Mouse (Mus musculus) liver, embryonic 11.5 days (tissue): ENCODE results near the gene Kctd12. TPM values are rescaled to one million over a fixed set of nuclear protein-coding genes. Genes with fewer than 3 reads are reported as not detected.

Source experiments
- ATAC-seq: fragments of 200-750 bp; cut with Nextera tagmentation; replicated peaks from 2 replicates; pipeline ENCODE4 v1.8.0; 2017; ENCODE audit warnings: moderate number of reproducible peaks, mild to moderate bottlenecking, moderate TSS enrichment, moderate library complexity; ENCODE audit not compliant: low FRiP score
- DNase-seq: peaks from one replicate; pipeline ENCODE4 v3.0.0-alpha.2; 2017; ENCODE audit warnings: low spot score
- H3K27ac ChIP-seq: fragments of 300-500 bp; sonication (generic); 2 replicates; pipeline ENCODE4 v1.5.1; 2014; ENCODE audit warnings: mild to moderate bottlenecking, low read depth, low read length, control low read depth
- H3K27me3 ChIP-seq: fragments of 300-500 bp; sonication (generic); replicated peaks from 2 replicates; pipeline ENCODE4 v1.6.1; 2014; ENCODE audit warnings: low read length, mixed read lengths; ENCODE audit not compliant: control insufficient read depth, insufficient read depth
- H3K36me3 ChIP-seq: fragments of 300-500 bp; sonication (generic); 2 replicates; pipeline ENCODE4 v1.6.1; 2014; ENCODE audit warnings: mild to moderate bottlenecking, low read length, moderate library complexity, mixed read lengths; ENCODE audit not compliant: control insufficient read depth, insufficient read depth
- H3K4me1 ChIP-seq: fragments of 300-500 bp; sonication (generic); replicated peaks from 2 replicates; pipeline ENCODE4 v1.6.1; 2014; ENCODE audit warnings: low read length, mixed read lengths; ENCODE audit not compliant: control insufficient read depth, insufficient read depth
- H3K4me2 ChIP-seq: fragments of 300-500 bp; sonication (generic); 2 replicates; pipeline ENCODE4 v1.6.1; 2014; ENCODE audit warnings: mild to moderate bottlenecking, control low read depth, moderate library complexity
- H3K4me3 ChIP-seq: fragments of 300-500 bp; sonication (generic); 2 replicates; pipeline ENCODE4 v1.5.1; 2014; ENCODE audit warnings: low read depth, low read length, control low read depth
- H3K9ac ChIP-seq: fragments of 300-500 bp; sonication (generic); 2 replicates; pipeline ENCODE4 v1.6.1; 2014; ENCODE audit warnings: low read depth, low read length, control low read depth
- H3K9me3 ChIP-seq: fragments of 300-500 bp; sonication (generic); 2 replicates; pipeline ENCODE4 v1.6.1; 2016; ENCODE audit warnings: low read length, inconsistent platforms, mixed read lengths; ENCODE audit not compliant: control insufficient read depth
- WGBS: fragments of 180-500 bp; shearing (Covaris S2); extraction: QIAGEN DNeasy Blood & Tissue Kit; methylation state at CpG from one replicate; pipeline ENCODE4 v1.1.7; 2014; 5-methylcytosine and 5-hydroxymethylcytosine counted together
- microRNA-seq: library from miRNA; unstranded; fragments of <30 nt; microRNA quantifications from one replicate; pipeline ENCODE4, GENCODE M21; 2017; ENCODE audit warnings: borderline number of aligned reads
- polyA plus RNA-seq: library from polyadenylated mRNA; unstranded; fragments of >200 nt; fragmentation: Nextera tagmentation; extraction: Ambion mirVana; gene quantifications from 2 replicates; pipeline ENCODE4 v1.2.1, GENCODE M21; 2014

Kctd12 gene
- polyA plus RNA-seq, 1 experiment from 2014 or later = 5.8 TPM

DNA sequence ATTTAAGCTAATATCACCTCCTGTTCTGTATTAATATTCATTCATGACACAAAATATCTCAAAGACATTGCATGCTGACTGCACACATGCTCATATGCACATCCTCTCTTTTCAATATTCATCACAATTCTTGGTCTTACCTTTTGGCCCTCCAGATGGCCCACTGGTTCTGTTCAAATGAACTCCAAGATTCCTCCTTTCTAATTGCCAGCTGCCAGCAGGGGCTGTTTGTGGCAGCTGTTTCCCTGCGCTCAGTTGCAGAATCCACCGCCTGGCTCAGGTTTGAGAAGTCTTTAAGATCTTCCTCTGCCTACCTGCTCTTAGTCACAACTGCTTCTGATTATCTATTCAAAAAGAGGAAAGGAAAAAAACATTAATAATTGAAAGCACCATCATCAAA, 34.6 kb downstream of the Kctd12 start:
- DNase-seq = no peak
- WGBS = 74% methylated on average over 2 of the region's 2 CpGs
- Histone ChIP-seq H3K27ac (no peak overlapping the region), H3K4me3 (no peak overlapping the region), H3K9me3 (no peaks in the 10 kb centered on the region), H3K4me2 (no peak overlapping the region), H3K4me1 (no peaks in the 10 kb centered on the region), H3K27me3 (no peaks in the 10 kb centered on the region), H3K9ac (no peak overlapping the region), H3K36me3 (no peaks in the 10 kb centered on the region)
- no peak for ATAC-seq

DNA sequence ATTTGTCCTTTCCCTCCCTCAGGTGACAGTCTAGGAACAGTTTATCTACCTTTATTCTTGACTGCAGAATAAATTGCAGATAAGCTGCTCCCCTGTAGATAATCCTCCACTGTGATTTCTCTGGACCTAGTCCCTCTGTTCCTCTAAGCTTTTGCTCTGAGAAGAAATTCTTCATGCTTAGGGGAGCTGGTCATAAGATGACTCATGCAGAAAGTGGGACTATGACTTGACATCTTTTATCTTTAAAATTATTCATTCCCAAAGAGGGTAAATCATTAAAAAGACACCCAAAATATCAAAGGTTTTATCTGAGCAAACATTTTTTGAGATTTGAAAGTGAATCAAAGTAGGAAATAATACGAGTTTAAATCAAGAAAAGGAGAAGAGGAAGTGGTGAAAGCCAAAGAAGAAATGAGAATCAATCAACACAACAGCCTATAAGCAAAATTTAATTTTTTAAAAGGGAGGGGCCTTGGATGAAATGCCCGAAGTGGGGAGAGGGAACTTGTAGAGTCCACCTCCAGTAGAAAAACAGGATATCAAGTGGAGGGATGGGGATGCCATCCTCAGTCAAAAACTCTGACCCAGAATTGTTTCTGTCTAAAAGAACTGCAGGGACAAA, 40.1 kb downstream of the Kctd12 start:
- DNase-seq (no peak), ATAC-seq (no peak)
- no peak overlapping the region for H3K4me3 ChIP-seq
- no peaks in the 10 kb centered on the region for H3K4me1 ChIP-seq
- H3K9me3 ChIP-seq = no peaks in the 10 kb centered on the region
- WGBS = 64% methylated on average over 2 of the region's 2 CpGs
- H3K9ac ChIP-seq = no peak overlapping the region
- no peak overlapping the region for H3K27ac ChIP-seq
- H3K27me3 ChIP-seq = no peaks in the 10 kb centered on the region
- H3K4me2 ChIP-seq = no peak overlapping the region
- H3K36me3 ChIP-seq = no peaks in the 10 kb centered on the region

DNA sequence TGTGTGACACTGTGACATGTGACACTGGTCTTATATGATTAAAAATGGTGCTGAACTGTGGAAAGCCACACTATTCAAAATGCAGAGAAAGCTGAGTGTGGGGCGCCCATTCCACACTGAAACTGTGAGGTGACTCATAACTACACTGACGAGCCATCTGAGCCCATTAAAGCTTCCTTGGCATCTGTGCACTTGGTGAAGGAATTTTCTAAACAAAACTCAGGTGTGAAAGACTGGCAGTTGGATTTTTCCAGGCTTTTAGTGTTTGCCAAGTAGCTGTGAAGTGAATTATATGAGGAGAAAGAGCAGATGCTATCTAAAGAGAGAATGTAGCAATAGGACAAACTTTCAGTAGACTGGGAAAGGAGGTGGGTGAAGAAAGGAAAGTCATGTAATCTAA, 47.6 kb downstream of the Kctd12 start:
- ATAC-seq (no peak), DNase-seq (no peak)
- no peaks in the 10 kb centered on the region for H3K27me3 ChIP-seq
- no peak overlapping the region for H3K4me3 ChIP-seq
- no peak overlapping the region for H3K27ac ChIP-seq
- no peak overlapping the region for H3K4me2 ChIP-seq
- no peaks in the 10 kb centered on the region for H3K9me3 ChIP-seq
- H3K36me3 ChIP-seq = no peaks in the 10 kb centered on the region
- WGBS = 81% methylated on average over 2 of the region's 2 CpGs
- H3K9ac ChIP-seq = no peak overlapping the region
- H3K4me1 ChIP-seq = no peaks in the 10 kb centered on the region

DNA sequence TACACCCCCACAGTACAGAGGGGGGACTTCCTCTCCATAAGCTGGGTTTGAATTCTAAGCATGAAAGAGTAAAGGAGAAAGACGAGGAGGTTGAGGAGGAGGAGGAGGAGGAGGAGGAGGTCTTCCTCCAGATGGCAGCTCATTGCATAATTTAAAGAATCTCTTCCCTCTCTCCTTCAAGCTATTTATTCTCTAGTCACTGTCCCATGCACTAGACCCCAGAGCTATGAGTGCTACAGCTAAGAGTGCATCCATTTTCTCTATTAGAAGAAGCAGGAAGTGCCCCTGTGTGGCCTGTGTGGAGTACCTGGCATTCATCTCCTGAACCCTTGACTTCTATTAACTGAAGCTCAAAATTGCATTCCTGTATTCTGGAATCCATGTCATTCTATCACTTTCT, 51.5 kb downstream of the Kctd12 start:
- DNase-seq = no peak
- no peak for ATAC-seq
- no peaks in the 10 kb centered on the region for H3K9me3 ChIP-seq
- H3K36me3 ChIP-seq = no peaks in the 10 kb centered on the region
- H3K27ac ChIP-seq = no peak overlapping the region
- no peaks in the 10 kb centered on the region for H3K27me3 ChIP-seq
- no peak overlapping the region for H3K4me3 ChIP-seq
- H3K9ac ChIP-seq = no peak overlapping the region
- WGBS = 33% methylated on average over 1 of the region's 1 CpGs
- H3K4me1 ChIP-seq = no peaks in the 10 kb centered on the region
- H3K4me2 ChIP-seq = no peak overlapping the region

DNA sequence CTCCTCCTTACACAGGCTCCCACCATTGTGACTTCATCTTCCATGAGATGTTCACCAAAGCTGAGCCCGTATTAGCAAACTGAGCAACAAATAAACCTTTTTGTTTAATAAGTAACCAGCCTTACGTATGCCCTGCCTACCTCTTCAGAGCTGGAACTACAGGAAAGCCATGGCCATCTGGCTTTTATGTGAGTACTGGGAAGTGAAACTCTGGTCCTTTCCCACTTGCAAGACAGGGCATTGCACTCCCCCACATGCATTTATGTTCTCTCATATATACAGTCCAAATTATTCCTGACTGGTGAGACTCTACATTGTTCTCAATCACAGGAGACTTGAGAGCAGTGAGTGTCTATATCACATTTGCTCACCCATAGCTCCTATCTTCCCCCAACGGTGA, 52.9 kb downstream of the Kctd12 start:
- DNase-seq = no peak
- 72% methylated on average over 3 of the region's 3 CpGs for WGBS
- no peak overlapping the region for H3K4me3 ChIP-seq
- no peaks in the 10 kb centered on the region for H3K27me3 ChIP-seq
- no peaks in the 10 kb centered on the region for H3K36me3 ChIP-seq
- H3K4me1 ChIP-seq = no peaks in the 10 kb centered on the region
- no peak overlapping the region for H3K27ac ChIP-seq
- no peaks in the 10 kb centered on the region for H3K9me3 ChIP-seq
- ATAC-seq = no peak
- H3K9ac ChIP-seq = no peak overlapping the region
- H3K4me2 ChIP-seq = no peak overlapping the region

DNA sequence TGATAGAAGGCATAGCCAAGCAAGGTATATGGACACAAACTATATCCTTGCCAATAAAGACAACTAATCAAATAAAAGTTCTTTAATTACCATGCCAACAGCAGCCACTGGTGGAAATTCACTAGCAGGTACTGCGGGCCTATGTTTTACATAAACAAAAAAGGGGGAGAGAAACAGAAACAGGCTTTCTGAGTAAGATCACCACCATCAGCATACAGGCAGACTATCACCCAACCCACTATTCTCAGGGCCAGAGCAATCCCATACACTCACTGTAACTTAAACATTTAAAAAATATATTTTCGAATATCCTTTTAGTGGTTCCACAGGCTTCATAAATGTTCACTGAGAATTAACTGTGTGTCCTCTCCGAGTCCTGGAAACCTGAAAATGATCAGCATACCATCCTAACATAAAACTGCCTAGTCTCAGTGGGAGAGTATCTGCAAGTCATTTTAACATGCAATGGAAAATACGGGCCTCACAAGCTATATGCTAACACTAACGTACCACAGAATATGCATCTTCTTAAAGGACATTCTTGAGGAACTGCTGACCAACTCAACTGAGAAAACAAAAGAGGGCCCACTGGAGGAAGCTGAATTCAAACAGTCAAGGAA, 54.5 kb downstream of the Kctd12 start:
- no peak overlapping the region for H3K4me2 ChIP-seq
- no peaks in the 10 kb centered on the region for H3K36me3 ChIP-seq
- H3K27me3 ChIP-seq = no peaks in the 10 kb centered on the region
- no peaks in the 10 kb centered on the region for H3K9me3 ChIP-seq
- no peak overlapping the region for H3K9ac ChIP-seq
- DNase-seq (no peak), ATAC-seq (no peak)
- H3K4me3 ChIP-seq = no peak overlapping the region
- H3K27ac ChIP-seq = no peak overlapping the region
- WGBS = 81% methylated on average over 5 of the region's 5 CpGs
- no peaks in the 10 kb centered on the region for H3K4me1 ChIP-seq

Small RNA genes lying within 50 kb of the gene (microRNA-seq; reads per million reads assigned to microRNA genes)
- not detected for gene Mir5130

Other genes starting within 250 kb of the Kctd12 start
- 0.16 and 0.25 TPM in 2 replicates for gene Acod1, start 64.3 kb upstream of the Kctd12 start, polyA plus RNA-seq
- 29.4 and 31.8 TPM in 2 replicates for gene Cln5, start 87.6 kb upstream of the Kctd12 start, polyA plus RNA-seq
- 15.1 and 16.0 TPM in 2 replicates for gene Fbxl3, start 116.9 kb upstream of the Kctd12 start, polyA plus RNA-seq